Mouse (Mus musculus) spleen, postnatal 4 days (tissue): ENCODE results near the gene Ddx46.
"Not testable (repeated sequence)": the region's sequence is repeated elsewhere in the genome, so short reads cannot be mapped to it uniquely, and the experiment has no call there.

Experiments used
- DNase-seq, 2 experiments: peaks; one replicate each; pipeline ENCODE4 v3.0.0; 2022; ENCODE audit warnings: low spot score in 2 of 2

Ddx46 gene

DNA sequence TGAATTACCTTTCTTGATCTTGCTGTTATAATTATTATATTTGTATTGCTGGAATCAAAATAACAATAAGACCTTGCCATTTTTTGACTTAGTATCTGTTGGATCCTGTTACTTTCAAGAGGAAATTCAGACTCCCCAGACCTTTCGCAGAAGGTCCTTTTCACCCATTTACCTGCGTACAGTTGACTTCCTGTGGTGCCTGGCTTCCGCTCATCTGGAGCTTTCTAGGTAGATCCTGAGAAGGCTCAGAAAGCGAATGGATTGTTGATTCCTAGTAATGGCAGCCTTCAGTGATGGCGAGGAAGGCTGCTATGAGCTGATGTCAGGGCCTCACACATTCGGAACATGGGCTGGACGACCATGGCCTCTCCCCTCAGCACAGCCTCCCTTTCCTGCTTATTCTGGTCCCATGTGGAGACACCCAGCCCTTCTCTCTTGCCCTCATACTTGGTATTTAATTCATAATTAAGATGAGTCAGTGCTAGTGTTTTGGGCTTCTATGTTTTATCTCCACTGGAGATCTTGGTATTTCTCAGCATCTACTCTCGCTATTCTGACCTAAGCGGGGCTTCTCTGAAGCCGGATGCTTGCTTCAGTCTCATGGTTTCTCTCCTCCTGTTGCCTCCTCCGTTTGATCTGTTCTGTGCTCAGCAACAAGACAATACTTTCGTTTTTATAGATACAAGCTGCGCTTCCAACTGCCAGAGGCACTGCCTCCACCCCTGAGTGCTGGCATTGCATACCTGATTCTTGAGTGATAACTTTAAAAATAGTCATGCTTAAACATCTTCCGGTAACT lies 1.6 kb downstream of the Ddx46 start:
- no peak for DNase-seq

DNA sequence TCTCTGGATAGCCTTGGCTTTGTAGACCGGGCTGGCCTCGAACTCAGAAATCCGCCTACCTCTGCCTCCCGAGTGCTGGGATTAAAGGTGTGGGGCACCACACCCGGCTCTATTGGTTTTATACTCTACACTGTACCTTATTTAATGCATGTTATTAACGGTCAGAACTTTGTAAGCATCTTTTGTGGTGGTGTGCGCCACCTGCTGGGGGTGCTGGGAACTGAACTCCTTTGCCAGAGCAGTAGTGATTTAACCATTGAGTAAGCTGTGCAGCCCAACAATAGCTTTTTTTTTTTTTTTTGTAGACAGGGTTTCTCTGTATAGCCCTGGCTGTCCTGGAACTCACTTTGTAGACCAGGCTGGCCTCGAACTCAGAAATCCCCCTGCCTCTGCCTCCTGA lies 5.7 kb downstream of the Ddx46 start:
- peak; percentile 79 to 93 for DNase-seq

DNA sequence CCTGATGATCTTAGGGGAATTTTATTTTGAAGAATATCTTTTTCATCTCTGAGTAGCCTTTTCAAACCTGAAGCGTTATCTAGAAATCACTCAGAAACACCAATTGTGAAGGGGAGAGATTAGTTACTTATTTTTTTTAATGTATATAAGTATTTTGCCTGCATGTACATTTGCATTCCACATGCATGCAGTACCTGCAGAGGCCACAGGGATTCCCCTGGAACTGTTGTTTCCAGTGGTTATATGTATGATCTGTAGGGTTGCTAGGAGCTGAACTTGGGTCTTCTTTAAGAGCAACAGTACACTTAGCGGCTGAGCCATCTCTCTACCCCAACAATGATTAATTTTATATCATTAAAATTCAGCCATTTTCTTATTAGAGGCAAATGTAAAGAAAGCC lies 9.7 kb downstream of the Ddx46 start:
- DNase-seq = peak in 1 of 2 experiments; percentile 40

DNA sequence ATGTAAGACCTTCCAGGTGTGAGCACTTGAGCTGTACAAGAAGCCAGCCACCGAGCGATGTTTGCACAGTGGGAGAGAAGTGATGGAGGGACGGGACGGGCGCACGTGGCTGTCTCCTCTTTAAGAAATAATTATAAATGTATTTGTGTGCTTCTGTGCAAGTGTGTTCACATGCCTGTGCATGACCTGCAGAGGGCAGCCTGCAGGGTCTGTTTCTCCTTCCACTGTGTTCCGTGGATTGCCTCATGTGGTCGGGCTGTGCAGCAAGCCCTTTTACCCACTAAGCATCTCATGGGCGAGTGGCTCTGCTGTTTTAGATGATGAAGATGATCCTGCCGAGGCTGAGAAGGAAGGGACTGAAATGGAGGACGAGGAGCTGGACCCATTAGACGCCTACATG lies 15.3 kb downstream of the Ddx46 start:
- no peak for DNase-seq

DNA sequence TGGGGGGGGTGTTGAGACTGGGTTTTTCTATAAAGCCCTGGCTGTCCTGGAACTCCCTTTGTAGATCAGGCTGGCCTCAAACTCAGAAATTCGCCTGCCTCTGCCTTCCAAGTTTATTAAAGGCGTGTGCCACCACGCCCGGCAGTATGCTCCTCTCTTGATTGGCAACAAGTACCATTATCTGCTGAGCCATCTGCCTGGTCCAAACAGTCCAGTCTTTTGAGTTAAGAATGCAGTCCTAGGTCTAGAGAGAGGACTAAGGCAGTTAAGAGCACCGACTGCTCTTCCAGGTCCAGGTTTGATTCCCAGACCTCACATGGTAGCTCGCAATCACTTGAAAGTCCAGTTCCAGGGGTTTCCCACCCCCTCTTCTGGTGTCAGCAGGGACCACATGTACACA lies 16.2 kb downstream of the Ddx46 start:
- no peak for DNase-seq

DNA sequence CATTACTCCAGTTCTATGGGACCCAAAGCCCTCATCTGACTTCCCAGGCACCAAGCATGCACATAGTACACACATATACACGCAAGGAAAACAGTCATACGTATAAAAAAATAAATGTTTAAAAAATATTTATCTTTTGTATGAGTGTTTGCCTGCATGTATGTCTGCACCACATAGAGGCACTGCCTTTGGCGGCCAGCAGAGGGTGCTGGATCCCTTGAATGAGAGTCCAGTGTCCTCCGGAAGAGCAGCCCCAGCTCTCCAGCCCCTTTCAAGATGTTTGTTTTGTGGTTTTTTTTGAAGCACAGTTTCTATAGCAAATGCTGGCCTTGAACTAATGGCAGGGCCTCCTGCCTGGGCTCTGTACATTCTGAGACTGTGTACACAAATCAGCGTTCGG lies 33.7 kb downstream of the Ddx46 start:
- DNase-seq = peak; percentile 51 to 73

DNA sequence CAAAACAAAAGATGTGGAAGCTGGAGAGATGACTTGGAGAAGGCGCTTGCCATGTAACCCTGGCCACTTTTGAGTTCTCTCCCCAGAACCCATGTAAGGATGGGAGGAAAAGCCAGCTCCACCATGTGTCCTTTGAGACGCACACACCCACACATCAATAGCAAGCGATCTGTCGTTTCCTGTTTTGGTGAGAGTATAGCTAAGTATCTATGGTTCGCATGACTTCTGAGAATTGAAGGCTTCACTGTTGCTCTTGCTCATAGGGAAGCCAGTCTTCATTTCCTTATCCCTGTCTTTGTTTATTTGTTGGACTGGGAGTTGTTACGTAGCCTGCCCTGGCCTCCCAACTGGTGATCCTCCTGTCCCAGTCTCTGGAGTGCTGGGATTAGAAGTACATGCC lies 37.9 kb downstream of the Ddx46 start:
- DNase-seq = no peak

DNA sequence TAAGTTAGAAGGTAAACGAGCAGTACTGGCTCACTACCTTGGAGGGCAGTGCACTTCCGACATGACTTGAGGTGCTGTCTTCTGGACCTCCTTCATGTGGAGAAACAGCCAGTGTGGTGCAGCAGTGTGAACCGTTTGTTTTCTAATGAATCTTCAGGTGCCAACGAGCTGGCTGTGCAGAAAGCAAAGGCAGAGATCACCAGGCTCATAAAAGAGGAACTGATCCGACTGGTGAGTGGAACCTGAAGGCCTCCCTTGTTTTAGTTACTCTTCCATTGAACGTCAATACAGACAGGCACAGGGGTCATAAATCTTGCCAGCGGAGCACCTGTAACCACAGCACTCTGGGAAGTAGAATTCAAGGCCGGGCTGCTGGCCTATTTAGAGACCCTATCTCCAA lies 42.5 kb downstream of the Ddx46 start:
- no peak for DNase-seq

DNA sequence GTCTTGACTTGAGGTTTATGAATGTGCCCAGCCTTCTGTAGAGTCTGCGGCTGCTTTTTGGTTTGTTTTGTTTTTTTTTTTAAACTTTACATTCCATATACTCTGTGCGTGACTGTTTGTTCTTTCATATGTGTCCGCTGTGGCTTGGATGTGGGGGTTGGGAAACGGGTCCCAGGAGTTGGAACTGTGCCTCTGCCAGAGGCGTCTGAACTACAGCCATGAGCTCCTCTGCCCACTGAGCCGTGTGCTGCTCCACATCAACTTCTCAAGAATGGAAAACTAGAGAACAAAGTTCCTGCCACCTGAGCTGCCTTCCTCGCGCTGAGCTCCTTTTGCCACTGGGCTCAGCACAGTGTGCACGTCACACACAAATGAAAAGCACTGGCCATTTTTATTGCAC lies 47.4 kb downstream of the Ddx46 start:
- no peak for DNase-seq

DNA sequence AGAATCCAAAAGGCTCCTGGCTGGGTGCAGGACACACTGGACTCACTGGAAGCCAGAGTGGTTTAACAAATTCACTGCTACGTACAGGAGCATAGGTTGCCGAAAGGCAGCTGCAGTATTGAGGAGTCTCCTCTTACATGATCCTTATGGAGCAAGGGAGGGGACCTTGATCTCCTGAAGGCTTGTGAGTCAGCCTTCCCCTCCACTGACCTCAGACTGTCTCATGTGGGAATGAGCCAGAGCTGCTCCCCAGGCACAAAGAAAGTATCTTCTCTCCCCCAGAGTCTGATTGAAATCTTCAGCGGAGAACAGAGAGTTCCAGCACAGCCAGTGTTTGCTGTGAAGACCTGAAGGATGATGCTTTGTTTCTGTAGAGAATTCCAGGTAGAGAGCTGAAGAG lies 48.8 kb downstream of the Ddx46 start:
- no peak for DNase-seq

DNA sequence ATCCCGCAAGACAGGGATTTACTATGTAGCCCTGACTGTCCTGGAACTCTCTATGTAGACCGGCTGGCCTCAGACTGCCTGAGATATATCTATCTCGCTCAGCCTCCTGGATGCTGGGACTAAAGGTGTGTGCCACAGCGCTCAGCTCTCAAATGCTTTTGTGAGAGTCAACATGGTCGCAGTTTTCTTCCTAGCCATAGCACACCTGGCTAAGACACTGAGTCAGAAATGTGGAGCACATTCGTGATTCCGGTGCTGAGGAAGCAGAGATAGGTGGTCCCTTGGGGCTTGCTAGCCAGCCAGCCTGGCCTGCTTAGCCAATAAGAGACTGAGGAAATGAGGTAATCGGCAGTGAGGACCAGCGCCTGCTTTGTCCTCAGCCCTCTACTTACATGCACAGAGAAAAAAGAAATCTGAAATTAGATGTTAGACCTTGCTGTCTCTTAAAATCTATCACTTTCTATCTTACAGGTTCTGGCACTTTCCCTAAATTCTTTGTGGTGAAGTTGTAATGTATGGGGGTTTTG lies 51.3 kb downstream of the Ddx46 start:
- DNase-seq = no peak

DNA sequence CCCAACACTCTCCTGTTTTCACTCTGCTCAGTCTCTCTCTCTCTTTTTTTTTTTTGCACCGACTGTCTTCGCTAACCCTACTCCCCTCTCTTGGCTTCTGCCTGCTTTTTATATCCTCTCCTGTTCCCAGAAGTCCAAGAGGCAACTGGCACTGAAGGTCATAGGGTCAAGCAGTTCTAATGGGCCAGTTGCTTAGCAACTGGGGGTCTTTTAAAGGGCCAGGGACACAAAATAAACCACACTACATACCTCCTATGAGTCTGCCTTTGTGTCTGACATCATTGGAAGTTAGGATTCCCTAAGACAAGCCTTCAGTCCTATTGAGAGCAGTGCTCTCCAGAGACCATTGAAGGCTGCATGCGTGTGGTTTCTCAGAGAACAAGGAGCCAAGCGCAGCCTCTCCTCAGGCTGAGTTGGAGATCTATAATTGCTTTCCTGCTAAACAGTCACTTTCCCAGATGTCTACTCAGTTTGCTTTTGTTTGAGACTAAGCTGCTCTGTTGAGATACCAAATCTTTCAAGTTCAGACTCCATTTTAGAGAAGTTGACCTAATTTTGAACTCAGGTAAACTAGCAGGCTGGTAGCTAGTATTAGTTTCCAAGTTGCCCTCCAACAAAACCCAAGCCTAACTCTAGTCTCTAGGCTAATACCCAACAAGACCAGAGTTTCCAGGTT lies 53.2 kb downstream of the Ddx46 start:
- no peak for DNase-seq

DNA sequence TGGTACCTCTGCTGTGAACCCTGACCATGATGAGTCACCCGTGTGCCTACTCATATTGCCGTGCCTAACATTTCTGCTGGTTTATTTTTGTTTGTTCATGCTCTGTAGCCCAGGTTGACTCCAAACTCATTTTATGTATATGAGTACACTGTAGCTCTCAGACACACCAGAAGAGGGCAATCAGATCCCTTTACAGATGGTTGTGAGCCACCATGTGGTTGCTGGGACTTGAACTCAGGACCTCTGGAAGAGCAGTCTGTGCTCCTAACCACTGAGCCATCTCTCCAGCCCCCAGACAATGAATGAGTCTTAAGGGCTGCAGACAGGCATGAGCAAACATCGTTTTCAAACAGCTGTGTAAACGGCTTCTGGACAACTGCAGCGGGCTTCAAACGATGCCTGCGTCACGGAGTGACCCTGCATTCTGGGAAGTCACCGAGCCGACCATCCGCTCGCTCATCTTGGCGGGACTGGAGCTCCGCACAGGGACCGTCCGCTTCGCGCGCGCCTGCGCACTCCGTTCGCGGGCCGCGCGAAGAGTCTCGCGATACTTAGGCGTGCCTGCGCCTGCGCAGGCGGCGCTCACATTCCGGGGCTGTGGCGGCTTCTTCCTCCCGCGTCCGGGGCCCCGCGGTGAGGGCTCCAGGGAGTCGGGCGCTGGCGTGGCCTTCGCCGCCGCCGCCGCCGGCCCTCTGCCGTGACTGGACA lies 57.9 kb downstream of the Ddx46 start, which contains the start of gene B230219D22Rik:
TSS of gene B230219D22Rik (plus strand) at position 590 of the 708 bp plus-strand sequence.
- DNase-seq = peak; percentile 90 to 97

DNA sequence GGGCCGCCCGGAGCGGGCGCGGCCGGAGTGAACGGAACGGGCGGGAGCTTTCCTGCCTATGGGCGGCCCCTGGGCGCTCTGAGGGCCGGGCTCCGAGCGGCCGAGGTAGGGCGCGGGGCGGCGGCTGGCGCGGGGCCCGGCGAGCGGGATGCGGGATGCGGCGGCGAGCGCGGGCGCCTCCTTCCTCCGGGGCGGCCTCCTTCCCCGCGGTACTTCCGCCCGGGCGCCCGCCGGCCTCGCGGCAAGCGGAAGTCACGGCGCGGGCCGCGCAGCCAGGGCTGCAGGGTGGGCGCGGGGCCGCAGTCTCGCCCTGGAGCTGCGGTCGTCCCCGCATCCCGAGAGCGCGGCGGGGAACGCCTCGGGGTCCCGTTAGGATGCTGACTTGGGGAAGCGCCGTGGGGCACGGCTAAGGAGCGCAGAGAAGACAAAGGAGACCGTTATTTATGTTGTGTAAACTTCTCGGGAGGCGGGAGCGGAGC lies 58.5 kb downstream of the Ddx46 start:
- DNase-seq = no peak

DNA sequence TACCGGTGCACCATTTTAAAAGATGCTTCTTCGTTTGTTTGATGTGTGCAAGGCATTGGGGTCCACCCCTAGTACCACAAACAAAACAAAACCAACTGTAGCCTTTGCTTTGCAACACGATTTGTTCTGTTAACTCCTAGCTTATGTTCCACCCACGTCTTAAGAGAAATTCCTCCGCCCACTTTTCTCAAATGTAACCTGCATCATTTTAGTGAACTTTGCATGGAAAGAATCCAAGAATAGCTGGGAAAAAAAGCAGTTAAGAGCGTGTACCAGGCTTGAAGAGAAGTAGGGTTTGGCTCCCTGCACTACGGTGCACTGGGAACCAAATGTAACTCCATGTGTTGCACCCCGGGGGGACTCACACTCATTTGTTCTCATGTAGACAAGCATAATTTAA lies 59.3 kb downstream of the Ddx46 start:
- no peak for DNase-seq

DNA sequence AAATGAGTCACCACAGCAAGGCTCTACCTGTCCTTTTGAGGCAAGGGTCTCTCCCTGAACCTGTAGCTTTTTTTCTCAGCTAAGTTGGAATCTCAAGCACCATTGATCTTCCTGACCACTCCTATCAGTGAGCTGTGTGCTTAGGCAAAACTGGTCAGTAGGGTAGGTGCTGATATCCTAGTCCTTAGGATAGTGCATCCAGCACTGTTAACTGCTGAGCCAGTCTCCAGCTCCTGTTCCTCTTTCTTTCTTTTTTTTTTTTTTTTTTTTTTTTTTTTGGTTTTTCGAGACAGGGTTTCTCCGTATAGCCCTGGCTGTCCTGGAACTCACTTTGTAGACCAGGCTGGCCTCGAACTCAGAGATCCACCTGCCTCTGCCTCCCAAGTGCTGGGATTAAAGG lies 61.2 kb downstream of the Ddx46 start:
- not testable (repeated sequence) for DNase-seq

DNA sequence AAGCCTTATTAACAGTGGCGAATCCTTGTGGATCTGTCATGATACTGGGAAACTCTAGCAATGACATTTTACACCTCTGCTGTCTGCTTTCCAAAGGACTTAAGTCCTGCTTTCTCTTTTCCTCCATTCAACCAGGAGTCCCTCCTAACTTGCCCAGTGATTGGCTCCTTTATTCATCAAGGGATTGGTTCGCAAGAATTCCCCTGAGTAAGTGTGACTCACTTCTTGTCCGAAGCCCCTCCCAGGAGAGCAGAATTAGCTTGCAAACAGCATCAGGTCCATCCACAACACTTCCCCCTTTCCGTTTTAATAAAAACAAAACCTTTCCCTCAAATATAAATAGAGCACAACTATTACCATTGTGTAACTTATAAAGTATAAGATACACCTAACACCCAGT lies 69.5 kb downstream of the Ddx46 start:
- no peak for DNase-seq

DNA sequence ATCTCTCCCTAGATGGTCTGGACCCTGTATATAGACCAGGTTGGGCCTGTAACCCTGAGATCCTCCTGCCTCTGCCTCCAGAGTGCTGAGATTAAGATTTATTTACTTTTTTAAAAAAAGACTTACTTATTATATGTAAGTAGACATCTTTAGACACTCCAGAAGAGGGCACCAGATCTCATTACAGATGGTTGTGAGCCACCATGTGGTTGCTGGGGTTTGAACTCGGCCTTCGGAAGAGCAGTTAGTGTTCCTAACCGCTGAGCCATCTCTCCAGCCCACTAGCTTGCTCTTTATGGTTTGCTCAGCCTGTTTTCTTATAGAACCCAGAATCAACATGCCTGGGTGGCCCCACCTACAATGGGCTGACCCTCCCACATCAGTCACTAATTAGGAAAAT lies 78.0 kb downstream of the Ddx46 start:
- no peak for DNase-seq

DNA sequence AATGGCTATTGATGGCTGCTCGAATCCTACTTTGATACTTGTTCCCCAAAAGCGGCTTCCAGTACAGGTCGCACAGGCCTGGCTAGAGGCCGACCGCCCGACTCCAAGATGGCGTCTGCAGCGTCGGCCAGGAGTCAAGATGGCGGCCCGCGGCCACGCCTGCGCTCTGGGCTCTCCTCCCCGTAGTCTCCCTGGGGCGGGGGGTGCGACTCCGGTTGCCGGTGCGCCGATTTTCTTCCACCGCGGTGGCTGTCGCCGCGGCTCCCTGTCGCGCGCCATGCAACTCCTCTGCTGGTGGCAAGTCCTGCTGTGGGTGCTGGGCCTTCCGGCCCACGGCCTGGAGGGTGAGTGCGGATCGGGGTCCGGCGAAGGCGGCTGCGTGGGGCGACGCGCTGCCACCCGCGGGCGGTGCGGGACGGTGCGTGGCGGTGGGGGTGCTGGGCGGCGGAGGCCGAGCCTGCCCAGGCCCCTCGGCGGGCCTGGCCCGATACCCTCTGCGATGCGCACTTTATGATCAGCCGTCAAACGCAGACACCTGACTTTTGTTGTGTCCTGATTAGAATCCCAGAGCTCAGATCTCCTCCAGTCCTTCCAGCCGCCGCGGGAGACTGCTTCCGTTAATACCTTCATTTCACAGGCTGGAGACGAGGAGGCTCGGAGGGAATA lies 79.8 kb downstream of the Ddx46 start, which contains the start of gene Txndc15:
TSS of gene Txndc15 (plus strand) at position 150 of the 666 bp plus-strand sequence.
- DNase-seq = peak; percentile 87 to 95

DNA sequence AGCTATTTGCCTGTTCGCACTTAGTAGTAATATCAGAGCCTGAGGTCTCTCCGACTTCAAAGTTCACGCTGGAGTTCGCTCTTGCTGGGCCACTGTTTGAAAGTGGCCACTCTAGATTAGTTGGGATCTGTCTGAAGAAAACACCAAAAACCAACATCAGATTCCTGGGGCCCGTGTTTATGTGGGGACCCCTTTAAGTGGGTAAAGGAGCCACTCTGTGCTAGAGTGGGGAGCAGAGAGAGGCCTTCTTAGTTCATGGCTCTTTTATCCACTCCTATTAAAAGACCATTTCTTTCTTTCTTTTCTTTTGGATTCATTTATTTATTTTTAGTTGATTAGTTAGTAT lies 80.3 kb downstream of the Ddx46 start:
- DNase-seq = no peak

DNA sequence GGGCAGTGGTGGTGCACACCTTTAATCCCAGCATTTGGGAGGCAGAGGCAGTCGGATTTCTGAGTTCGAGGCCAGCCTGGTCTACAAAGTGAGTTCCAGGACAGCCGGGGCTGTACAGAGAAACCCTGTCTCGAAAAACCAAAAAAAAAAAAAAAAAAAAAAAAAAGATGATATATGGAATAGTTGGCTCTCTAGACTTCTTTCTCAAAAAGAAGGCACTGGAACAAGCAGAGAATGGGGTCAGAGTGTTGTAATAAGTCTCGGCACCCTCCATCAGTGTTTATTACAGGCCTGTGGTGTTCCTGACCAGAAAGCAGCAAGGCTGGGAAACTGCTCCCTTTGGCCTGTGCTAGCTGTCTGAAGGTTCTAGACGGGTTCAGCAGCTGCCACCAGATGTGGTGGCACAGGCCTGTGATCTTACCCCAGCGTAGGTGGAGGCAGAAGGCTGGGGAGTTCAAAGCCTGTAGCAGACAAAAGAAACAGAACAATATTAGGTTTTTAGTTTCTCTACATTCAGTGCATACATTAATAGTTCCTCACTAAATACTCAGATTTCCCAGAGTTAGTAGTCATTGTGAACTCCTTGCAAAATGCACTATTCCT lies 81.2 kb downstream of the Ddx46 start:
- no peak for DNase-seq
